Mouse (Mus musculus) ES-CJ7 (cell line): Measurements from ENCODE around the gene Tjp2.
A peak's percentile ranks its signal among the peaks of the same experiment; 100 is the strongest.
"Not testable (repeated sequence)": the region's sequence is repeated elsewhere in the genome, so short reads cannot be mapped to it uniquely, and the experiment has no call there.

Experiments used
- DNase-seq: peaks from one replicate; pipeline ENCODE4 v3.0.0; 2011; ENCODE audit warnings: low read depth, low spot score

Gene Tjp2

GRCm38 (mm10) chr19:24224500-24225304 lies at the start of gene Tjp2:
TSS of gene Tjp2 (minus strand) at chr19:24225030.
- peak; percentile 95 for DNase-seq

DNA sequence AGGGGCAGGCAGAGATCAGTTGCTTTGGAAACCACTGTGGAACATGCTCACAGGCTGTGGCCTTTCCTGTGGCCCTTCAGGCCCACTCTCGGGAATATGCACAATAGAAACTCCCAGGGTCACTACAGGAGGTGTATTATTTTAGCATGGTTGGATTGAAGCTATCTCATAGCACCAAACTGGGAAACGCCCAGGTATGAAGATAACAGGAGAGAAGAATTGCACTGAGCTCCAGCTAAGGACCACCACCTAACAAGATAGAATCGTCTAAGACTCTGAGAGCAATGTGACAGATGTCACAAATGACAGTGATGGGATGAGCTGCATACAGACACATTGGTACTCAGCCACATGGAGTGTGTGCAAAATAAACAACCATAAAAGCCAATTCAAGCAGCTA lies 49.5 kb upstream of the Tjp2 start:
- no peak for DNase-seq

DNA sequence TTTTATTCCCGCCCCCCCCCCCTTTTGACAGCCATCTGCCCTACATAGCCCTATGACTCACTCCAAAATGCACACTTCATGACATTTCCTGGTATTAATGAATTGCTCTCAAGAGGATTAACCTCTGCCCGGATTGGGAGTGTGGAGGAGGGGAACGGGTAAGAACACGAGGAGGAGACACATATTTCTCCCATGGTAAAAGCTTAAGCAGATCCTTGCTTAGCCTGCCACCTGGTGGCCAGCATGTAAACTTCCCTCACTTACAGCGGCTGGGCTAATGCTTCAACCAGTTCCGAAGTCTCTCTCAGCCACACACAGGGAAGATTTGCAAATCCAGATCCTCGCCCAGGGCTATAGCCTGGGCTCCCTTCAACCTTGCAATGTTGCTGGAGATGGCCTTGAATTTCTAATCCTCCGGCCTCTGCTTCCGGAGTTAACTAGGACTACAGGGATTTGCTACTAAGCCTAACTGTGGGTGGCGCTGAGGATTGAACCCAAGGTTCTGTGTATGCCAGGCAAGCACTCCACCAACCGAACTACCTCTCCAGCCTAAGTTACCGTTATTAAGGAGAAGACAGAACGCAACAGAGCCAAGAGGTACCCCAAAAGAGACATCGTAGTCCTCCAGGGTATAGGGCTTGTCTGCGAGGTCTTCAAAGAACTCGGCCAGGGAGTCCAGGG lies 47.1 kb upstream of the Tjp2 start:
- DNase-seq = peak; percentile 94

DNA sequence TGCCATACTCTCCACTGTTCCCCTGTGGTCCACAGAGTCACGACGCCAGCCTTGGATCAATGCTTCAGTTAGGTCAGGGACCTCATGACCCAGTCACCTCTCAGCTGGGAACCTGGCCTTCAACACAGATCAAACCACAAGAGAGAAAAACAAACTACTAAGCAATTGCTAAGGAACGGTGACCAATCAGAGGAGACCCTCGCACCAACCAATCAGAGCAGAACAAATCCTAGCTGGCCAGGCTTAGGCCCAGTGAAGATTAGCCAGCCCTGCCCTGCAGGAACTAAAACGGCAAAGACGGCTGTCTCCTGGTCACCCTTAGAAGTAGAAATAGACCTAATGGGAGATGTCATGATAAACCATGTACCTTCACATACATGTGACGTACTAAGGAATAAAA lies 46.5 kb upstream of the Tjp2 start:
- peak; percentile 41 for DNase-seq

- no peak for DNase-seq
These were observed 43.7 kb upstream of the Tjp2 start for GRCm38 (mm10) chr19:24268531-24268930.

DNA sequence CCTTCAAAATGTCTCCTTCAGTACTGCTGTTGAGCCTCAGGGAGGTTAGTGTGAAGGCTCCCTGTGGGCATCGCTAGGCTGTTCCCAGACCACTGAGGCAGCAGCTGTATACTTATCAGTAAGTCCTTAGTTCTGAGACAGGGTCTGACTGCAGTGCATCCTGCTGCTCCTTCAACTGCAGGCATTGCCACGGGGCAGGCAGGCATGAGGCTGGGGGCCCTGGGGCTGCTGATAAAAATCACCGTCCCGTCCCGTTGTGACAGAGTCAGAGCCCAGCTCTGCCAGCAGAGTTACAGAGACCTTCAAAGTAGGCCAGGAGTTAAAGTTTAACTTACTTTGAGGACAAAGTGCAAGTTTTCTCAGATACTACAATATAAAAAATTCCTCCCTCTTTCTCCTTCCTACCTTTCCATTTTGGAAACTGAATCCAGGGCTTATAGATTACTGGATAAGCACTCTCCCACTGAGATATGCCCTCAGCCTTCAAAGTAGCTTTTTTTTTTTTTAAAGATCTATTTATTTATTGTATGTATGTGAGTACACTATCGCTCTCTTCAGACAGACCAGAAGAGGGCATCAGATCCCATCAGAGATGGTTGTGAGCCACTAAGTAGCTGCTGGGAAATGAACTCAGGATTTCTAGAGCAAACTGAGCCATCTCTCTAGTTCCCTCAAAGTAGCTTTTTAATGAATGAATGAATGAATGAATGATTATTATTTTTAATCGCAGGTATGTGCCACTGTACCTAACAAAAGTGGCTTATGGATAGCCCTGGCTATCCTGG lies 41.4 kb upstream of the Tjp2 start:
- DNase-seq = no peak

DNA sequence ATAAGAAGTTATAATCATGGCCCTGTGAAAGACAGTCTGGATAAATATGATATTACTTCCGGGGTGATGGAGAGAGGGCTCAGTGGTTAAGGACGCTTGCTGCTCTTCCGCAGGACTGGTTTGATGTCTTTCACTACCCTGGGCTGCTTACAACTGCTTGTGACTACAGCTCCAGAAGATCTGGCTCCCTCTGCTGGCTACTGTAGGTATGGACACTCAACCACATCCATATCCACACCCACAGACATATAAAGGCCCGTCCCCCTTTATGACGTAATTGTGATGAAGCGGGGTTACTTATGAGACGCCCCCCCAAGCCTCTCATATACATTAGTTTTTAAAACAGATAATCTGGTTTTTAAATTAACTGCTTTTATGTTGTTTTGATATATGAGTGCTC lies 40.2 kb upstream of the Tjp2 start:
- DNase-seq = peak; percentile 96

DNA sequence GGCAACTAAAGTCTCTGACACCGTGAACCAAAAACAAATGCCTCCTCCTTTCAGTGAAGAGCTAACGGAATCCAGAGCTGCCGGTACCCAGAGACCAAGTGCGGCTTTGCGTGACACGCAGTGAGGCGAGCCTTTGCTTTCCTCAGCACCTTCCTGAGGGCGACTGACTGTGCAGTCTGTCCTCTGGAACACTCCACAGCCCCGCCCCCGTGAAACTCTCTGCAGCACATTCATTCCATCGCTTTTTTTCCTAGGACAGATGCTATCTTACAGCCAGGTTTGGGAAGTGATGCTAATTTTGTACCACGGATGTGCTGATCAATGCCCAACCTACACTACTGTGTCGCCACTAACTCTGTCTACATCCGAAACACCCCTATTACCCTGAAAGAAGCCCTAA lies 37.9 kb upstream of the Tjp2 start:
- DNase-seq = no peak

DNA sequence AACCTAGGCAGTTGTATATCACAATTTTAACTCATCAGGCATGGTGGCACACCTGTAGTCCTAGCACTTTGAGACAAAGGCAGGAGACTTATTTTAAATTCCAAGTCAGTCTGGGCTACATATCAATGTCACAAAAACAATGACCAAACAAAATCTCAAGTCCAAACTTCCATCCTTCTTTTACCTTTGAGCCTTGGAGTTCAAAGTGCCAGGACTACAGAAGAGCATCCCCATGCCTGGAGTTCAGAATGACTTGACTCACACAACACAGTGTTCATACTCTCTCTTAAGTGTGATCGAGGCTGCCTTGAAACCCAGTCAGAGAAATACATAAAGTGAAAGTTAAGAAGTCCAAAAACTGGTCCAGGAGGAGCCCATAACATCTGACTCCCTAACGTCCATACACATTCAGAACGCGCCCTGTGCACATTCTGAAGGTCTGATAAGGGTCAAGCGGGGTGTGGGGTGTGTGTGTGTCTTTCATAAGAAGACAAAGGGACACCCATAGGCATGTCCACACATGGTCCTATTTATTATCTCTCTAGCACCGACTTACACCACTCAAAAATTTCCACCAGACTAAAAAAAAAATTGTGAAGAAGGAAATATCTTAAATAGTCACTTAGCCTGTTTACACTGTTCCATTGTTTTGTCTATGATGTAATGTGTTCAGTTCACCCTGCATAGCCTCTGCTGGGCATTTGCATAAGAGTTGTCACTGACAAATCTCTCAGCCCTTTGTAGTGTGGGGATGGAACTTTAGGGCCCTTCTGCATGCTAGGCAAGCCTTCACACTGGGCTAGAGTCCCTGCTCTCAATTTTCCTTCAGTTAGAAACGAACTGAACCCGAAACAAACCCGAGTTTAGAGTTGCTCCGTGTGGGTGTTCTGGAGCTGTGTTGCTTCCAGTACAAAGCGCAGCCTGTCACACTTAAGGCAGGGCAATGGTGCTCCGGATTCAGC lies 34.8 kb upstream of the Tjp2 start:
- DNase-seq = no peak

DNA sequence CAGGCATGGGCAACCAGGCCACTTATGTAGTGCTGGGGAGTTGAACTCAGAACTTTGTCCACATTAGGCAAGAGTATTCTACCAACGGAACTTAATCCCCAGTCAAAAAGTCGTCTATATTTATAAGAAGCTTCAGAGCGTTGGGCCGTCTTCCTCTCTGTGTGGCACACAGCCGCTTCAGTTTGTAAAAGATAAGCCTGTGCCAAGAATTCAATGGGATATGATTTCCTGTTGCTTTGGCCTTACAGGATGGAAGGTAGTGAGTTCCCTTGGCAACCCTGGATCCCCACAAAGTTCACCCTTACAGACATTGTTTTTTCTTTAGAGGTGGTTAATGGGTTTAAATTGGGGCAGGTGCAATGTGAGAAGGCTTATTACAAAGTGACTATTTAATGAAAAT lies 33.5 kb upstream of the Tjp2 start:
- DNase-seq = no peak

DNA sequence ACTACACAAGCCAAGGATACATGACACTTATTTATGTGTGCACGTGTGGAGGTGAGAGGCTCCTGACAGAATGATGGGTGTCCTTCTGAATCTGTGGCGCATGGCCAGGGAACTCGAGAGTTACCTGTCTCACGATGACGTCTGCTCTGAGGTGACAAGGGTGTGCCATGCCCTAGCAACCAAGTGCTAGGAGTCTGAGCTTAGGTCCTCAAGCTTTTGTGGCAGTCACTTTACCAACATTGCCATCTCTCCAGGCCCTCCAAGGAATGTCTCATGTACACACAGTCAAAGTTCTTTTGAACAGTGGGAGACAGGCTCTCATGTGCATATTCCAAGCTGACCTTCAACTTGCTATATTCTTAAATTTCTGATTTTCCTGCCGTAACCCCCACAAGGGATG lies 33.1 kb upstream of the Tjp2 start:
- DNase-seq = no peak

DNA sequence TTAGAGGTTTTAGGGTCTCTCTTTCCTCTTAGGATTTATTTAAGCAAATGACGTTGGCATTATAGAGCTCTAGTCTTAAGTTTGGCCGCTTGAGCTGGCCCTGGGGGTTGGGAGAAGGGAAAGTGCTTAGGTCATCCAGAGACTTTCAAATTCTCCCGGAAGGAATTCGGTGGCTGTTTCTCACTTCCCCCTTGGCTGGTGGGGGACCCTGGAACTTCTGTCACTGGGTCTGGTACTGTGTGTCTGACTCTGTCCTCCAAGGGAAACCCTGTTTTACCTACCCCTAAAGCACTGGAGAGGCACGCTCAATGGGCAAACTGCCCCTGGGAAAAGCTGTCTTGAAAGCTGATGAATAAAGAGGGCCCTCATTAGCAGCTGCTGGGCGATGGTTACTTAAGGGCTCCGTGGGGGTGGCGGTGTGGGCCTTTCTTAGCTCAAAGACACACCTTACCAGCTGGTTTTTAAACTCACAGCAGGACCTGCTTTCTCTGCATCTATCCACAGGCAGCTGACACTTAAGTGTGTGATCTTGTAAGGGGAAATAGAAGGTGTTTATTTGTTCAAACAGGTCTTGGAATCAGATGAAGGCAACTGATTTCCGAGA lies 28.9 kb upstream of the Tjp2 start:
- no peak for DNase-seq

- peak; percentile 55 for DNase-seq
These were observed 27.0 kb upstream of the Tjp2 start for GRCm38 (mm10) chr19:24251869-24252268.

GRCm38 (mm10) chr19:24243340-24243739 lies 18.5 kb upstream of the Tjp2 start:
- no peak for DNase-seq

DNA sequence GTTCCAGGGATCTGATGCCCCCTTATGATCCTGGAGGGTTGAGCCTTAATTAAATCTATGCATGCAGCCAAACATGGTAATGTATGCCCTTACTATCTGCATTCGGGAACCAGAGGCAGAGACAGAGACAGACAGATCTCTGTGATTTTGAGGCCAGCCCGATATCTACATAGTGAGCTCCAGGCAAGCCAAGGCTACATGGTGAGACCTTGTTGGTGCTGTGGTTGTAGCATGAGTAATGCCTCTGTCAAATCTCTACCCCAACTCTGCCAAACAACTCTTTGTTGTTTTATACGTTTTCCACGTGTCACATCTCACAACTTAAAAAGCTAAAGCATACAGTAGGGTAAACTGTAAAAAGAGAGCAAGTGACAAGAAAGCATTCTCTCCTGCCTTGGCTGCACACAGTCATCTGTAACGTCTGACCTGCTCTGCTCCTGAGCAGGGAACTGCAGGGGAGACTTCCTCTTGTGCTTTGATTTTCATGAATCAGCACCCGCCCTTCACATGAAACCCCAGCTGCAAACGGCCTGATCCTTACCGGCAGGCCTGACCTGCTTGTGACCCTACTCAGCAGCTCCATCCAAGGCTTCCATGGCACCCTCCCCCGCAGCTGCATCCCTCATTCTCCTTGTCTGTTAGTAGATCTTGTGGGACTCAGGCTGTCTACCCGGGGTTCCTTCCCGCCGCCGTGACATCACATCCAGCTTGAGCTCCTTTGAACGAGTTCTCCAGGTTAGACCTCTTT lies 17.1 kb upstream of the Tjp2 start:
- DNase-seq = peak; percentile 59

- peak; percentile 36 for DNase-seq
These were observed 16.4 kb upstream of the Tjp2 start for GRCm38 (mm10) chr19:24241271-24241670.

- no peak for DNase-seq
These were observed 13.2 kb upstream of the Tjp2 start for GRCm38 (mm10) chr19:24238011-24238410.

GRCm38 (mm10) chr19:24232356-24232755 lies 7.5 kb upstream of the Tjp2 start:
- DNase-seq = not testable (repeated sequence)

DNA sequence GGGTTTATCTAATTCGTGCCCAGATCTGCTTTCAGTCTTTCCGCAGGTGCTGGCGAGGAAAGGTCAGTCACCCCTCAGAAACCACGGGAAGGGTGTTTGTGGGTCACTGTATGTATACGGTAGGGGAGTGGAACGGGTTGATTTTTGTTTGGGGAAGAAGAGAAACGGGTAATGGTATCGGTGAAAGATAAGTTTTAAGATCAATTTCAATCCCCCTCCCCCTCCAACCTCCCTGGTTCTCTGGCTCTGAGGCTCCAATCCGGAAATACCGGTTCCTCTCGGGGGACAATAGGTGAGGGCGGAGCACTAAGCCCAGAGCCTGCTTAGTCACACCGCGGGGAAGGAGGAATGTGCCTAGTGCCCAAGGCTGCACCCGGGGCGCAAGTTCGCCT lies 471 bp upstream of the Tjp2 start:
- peak; percentile 95 for DNase-seq

- DNase-seq = peak; percentile 95
These were observed 979 bp downstream of the Tjp2 start for GRCm38 (mm10) chr19:24223851-24224251.
